Mouse (Mus musculus) adrenal gland (tissue): ENCODE results near the gene Smndc1.

Experiments used
- intact Hi-C: fragments of 180-260 bp; cut with DNase I; formaldehyde crosslinking; loops from one replicate; pipeline ENCODE4 v1.15.1; 2025
- long read RNA-seq, 2 experiments: library from polyadenylated mRNA; unstranded; transcript quantifications; one replicate each; pipeline ENCODE4 v2.0.0; 2020; ENCODE audit warnings: borderline replicate concordance in 1 of 2; ENCODE audit not compliant: insufficient replicate concordance in 1 of 2

Smndc1 gene
- long read RNA-seq, experiment 1, partial matches to known transcripts = 11 of 17 reads
- long read RNA-seq, experiment 1, other reads (novel, unspliced or antisense) = 3 of 17 reads
- long read RNA-seq, experiment 2, partial matches to known transcripts = 22 of 24 reads
- long read RNA-seq, experiment 2, other reads (novel, unspliced or antisense) = 2 of 24 reads

GRCm38 (mm10) chr19:53390495-53391007, at the start of gene Smndc1:
TSS of gene Smndc1 (minus strand) at chr19:53390578.
- intact Hi-C loops = no loop called here

GRCm38 (mm10) chr19:53439340-53439739, 49.0 kb upstream of the Smndc1 start:
- intact Hi-C loops = no loop called here

DNA sequence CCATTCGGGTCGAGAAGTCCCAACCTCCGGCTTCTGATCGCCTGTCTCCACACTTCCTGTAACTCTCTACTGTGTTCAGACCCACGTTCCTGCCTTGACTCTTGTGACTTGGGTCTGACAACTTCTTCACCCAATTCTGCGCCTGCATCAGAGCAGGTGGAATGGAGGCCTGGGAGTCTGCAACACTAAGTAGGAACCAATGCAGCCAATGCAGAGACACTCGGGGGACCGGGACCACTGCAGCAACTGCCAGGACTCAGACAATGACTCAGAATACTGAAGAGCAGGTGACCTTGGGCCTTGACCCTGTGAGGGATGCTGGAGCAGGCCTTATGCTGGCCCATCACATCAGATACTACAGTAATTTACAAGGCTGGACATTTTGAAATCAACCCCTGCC, 47.6 kb upstream of the Smndc1 start:
- intact Hi-C loops = no loop called here

GRCm38 (mm10) chr19:53437311-53437958, 47.1 kb upstream of the Smndc1 start:
- intact Hi-C loops = no loop called here

GRCm38 (mm10) chr19:53433949-53434689, 43.7 kb upstream of the Smndc1 start:
- intact Hi-C loops = no loop called here

DNA sequence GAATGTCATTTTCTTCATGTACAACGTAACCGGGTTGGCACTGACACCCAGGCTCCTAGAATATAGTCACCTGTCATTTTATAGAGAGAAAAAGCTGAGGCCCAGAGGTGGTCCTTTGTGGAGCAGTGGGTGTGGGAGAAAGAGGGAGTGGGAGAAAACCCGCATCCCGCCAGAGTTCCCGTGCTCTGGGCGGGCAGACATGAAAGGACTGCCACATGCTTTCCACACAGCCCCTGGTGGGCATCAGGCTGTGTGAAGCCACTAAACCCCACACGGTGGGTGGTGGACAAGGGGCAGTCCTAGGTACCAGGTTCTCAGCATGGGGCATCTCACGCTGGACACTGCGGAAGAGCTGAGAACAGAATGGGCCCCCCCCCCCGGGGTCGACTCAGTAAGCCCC, 40.6 kb upstream of the Smndc1 start:
- intact Hi-C loops = no loop called here

DNA sequence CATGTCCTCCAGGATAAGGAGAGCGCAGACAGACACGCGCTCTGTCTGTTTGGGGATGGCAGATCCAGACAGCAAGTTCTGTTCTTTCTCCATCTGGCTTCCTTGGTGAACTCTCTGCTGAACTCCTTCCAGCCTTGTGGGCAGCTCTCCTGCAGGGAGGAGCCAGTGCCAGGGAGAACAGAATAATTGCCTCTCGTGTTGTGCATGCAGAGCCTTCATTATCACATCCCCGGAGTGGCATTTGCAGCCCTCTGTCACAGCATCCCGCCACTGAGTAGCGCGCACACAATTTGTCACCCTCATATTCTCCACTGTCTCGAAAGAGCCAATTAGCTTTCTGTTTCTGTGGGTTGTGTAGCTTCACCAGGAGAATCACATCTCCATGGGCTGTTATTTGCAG, 40.0 kb upstream of the Smndc1 start:
- intact Hi-C loops = no loop called here

DNA sequence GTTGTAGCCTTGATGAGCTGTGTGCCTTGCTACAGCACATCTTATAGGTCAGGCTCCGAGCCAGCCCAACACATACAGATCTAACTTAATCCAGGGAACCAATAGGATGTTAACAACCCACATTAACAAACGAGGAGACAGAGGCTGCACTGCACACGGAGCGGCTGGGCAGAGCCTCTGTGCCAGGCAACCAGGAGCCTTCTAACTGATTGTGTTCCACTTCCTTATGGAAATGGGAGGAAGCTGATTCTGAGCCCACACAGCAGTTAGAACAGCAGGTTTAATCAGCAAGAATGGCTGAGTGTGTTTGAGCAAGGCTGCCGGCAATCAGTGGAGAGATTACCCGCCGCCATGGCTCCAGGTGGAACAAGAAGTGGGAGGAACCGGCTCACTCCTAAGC, 37.4 kb upstream of the Smndc1 start:
- intact Hi-C loops = no loop called here

- intact Hi-C loops = no loop called here
Measured at GRCm38 (mm10) chr19:53427346-53427745, 37.0 kb upstream of the Smndc1 start.

DNA sequence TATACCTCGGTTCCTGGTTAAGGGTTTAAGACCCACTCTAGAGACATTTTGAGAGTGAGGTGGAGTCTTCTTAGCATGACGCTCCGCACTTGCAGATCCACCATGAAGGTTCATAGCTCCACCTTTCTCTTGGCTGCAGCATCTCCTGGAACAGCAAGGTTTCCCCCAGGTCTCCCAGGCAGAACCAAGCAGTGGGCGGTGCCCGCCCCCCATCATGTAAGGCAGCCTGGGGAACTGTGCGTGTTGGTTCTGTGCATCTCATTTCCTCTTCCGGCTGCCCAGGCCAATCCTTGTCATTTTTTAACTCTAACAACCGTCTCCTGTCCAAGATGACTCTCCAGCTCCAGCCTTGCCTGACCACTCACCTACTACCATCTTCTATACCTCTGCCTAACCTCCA, 35.4 kb upstream of the Smndc1 start:
- intact Hi-C loops = no loop called here

- intact Hi-C loops = no loop called here
Measured at GRCm38 (mm10) chr19:53424629-53425028, 34.3 kb upstream of the Smndc1 start.

DNA sequence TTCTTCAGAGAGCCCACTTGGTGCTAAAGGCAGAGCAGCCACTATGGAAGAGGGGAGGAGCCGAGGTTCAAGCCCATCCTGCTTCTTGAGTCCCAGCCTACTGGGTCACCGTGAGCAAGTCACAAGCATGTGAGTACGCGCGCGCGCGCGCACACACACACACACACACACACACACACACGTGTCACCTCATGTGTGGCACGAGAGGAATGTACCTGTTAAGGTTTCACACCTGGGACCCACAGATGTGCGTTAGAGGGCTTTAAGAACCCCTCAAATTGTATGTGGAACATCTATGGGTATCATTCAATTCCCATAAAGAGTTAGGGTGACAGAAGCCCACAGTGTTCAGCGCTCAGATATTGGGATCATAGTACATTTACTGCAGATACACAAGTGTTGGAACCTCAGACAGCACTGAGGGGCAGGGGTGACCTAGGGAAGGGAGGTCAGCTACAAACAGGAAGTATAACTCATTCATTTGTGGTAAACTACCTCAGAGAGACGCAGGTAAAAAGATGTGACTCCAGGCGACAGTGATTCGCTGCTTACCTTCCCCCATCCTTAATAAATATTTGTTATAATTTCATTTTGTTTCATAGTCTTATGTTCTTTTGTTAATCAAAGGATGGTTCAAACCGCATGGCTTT, 33.6 kb upstream of the Smndc1 start:
- intact Hi-C loops = no loop called here

DNA sequence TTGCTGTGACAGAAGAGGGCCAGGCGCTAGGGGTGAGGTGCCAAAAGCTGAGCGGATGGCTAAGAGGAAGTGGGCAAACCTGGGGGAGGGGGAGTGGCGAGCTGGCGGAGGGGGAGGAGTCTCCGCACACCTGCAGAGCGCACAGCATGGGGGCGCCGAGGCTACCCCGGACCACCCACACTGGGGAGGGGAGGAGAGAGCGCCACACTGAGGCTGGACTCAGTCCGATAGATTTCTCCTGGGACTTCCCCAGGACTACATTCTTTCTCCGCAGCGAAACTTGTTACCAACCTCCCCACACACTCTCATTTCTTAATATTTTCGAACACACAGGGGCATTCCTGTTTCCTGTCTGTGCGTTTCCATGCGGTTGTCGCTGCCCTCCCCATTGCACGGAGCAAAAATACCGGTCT, 33.0 kb upstream of the Smndc1 start:
- intact Hi-C loops = no loop called here

GRCm38 (mm10) chr19:53422358-53423308, 32.3 kb upstream of the Smndc1 start:
- intact Hi-C loops = no loop called here

- intact Hi-C loops = no loop called here
Measured at GRCm38 (mm10) chr19:53421583-53422188, 31.3 kb upstream of the Smndc1 start.

DNA sequence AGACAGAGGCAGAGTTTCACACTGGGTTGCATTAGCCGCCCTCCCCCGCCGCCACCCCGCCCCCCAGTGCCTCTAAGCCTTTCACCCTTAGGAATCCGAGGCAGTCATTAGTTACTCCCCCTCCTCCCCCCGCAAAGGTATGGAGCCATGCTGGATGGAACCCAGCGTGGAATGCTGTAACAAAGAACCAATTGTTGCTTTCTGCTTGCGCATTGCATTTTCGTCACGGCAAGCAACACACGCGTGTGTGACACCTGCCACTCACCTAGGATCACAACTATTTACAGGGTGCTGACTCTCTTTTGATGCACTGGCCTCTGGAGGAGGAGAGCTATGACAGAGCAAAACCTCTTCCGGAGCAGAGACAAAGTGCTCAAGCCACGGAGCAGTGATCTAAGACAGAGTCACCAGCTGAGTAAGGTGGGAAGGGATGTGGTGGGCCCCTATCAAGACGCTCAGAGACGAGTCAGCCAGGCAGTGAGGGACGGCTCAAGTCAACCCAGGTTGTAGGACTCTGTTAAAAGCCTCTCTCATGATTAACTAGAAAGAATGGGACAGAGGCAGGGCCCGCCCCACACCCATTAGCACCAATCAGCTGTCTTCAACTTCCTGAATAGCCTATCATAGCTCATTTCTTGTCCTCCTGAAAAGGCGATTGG, 30.7 kb upstream of the Smndc1 start:
- intact Hi-C loops = no loop called here

DNA sequence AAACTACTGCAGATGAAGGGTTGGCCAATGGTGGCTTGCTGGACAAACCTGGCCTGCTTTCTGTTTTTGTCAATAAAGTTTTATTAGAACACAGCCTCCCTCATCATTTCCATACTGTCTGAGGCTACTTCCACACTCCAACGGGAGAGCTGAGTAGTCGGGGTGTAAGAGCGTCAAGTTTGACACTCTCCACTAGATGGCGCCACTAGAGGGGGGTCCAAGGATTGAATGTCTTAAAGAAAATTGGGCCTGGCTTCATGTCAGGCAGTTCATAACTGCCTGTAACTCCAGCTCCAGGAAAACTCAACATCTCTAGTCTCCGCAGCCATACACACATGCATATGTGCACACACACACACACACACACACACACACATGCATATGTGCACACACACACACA, 29.5 kb upstream of the Smndc1 start:
- intact Hi-C loops = loop anchor here (2.0 kb wide), 1 partner anchor 159 kb away; no protein-coding TSS in a partner anchor

DNA sequence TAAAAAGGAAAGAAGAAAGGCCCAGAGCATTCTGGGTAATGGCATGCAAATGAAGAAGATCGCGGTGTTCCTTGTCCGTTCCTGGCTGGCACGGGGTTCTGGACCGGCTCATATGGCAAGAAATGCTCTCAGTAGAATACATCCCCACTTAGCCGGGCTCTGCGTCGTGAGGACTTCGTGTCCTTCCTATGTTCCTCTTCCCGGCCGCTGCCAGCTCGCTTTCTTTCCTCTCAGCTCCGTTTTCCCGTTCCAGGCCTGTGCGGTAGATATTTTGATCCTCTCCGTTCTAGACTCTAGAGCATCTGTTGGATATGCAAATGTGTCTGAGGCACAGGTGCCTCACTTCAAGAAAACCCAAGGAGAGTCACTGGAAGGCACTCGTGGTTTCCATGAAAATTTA, 24.8 kb upstream of the Smndc1 start:
- intact Hi-C loops = no loop called here

DNA sequence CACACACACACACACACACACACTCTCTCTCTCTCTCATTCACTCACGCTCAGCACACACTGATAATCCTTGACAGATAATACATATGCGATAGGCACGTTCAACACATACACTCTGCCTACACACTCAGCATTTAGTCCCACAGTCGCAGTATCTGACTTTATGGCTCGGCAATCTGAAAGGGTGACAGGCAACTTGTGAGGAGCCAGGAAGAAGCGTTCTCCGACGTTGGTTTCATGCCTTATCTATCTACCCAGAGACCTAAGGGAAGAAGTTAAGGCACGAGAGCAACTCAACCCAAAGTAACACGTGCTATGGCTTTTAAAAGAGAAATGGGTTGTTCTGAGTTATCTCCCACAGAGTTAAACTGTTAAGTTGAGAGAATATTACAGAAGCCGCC, 24.3 kb upstream of the Smndc1 start:
- intact Hi-C loops = no loop called here
